Mouse (Mus musculus): ENCODE results near the gene Lyve1.
A peak's percentile ranks its signal among the peaks of the same experiment; 100 is the strongest.

Gene Lyve1

DNA sequence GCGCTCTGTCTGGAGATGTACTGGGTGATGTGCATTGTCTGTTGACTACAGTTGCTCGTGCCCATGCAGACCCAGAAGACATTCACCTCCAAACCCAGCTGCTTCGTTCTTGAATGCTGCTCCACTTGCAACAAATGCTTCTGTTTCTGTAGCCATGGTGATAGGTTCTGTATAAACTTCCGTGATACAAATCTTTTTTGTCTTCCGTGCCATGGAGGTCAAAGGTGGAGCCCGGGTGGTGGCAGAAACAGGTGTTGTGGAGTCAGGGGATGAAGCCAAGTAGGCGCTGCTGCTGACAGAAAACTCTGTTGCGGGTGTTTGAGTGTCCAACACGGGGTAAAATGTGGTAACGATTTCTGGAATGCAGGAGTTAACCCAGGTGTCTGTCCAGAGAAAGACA lies 9.4 kb downstream of the Lyve1 start:
- DNase-seq (ENCODE audit: low read depth, low spot score): no peak

DNA sequence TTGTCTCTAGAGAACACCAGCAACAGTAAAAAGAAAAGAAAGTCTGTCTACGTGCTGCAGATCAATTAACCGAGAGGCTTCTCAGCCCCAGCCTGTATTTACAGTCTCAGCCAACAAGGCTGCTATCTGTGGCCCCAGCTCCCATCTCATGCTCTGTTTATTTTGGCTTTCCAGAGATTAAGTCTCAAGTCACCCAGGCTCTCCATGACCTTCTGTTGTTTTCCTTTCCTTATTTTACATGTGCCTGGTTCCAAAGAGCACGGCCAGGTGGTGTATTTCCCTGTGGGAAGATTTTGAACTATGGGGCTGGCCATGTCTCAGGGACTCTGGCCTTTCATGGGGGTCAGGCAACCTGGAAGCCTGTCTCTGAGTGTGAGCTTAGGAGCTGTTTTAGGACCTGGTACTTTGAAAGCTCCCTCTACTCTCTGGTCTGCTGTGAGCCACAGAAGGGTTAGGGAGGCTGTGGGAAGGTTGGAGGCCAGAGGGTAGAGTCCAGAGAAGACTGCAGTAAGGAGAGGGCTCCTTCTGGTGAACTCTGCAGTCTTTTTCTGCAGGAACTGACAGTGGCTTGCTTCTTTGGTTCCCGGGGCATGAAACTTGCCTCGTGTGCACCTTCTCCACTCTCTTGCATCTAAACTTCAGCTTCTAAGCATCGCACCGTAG lies 11.4 kb downstream of the Lyve1 start:
- DNase-seq (ENCODE audit: low read depth, low spot score): no peak

DNA sequence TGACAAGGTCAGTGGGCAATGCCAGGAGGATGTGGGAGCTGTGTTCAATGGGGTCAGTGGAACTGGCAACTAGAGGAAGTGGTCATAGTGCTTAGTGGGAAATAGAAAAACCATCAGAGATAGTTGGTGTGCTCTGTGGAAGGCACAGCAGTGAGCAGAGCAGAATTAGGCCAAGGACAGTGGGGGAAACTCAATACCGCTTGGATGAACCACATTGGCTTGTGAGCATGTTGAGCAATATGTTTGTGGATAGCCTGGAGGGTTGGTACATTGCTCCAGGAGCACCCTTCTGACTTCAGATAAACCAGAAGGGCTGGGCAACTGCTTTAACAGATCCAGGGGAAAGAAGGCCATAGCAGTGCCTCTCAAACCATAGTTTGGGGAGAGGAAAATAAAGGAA lies 14.7 kb downstream of the Lyve1 start:
- DNase-seq (ENCODE audit: low read depth, low spot score): no peak

DNA sequence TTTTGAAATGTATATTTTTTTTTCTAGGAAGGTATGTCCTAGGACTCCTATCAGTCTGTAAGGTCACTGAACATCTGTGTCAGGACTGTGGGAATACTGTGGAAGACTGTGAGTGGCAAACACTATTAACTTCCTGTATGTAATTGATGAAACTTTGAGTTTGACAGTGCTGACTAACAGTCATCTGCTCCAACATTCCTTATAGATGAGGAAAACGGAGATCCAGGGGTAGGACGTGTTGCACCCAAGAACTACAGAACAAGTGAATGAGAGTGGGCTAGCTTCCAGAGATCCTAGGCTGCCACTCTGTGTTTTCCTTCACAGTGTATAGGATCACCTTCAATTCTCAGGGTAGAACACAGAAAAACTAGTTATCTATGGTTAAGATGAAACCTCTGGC lies 15.7 kb downstream of the Lyve1 start:
- no peak for DNase-seq (ENCODE audit: low read depth, low spot score)

DNA sequence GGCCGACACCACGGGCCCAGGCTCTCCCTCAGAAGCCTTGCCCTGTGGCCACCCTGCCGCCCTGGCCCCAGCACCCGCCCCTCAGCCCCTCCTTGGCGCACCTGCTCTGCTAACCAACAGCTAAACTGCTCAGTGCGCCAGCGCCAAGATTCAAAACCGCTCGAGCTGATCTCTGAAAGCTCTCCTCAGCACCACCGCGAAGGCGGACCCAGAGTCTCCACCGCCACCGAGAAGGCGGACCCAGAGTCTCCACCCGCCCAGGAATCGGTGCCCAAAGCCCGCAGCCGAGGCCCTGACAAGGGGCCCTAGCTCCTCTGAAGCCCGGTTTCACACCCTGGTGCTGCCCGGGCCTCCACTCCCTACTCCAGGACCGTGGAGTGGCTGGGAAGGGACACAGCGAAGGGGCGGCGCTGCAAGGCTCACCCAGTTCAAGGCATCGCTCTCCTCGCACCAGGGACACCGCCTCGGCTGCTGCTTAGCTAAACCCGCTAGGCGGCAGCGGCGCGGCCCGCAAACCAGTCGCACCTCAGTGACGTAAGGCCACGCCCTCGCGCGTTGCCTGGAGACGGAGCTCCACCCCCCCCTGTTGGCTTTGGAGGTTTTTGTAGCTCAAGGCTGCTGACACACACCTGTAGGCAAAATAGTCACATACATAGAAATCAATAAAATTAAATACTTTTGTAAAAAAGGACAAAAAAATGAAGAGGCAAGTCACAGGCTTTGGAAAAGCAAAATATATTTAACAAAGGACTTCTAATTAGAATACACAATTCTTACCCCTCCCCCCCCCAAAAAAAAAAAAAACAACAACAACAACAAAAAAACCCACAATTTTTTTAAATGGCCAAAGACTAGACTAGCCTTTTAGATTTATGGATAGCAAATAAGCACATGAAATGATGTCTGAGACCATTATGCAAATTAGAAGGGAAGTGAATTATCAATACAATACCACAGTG lies 18.8 kb downstream of the Lyve1 start, which contains the start of gene Rnf141:
Gene Rnf141, minus strand, starts transcription at position 542 of the 959 bp plus-strand sequence.
- peak; percentile 82 for DNase-seq (ENCODE audit: low read depth, low spot score)

DNA sequence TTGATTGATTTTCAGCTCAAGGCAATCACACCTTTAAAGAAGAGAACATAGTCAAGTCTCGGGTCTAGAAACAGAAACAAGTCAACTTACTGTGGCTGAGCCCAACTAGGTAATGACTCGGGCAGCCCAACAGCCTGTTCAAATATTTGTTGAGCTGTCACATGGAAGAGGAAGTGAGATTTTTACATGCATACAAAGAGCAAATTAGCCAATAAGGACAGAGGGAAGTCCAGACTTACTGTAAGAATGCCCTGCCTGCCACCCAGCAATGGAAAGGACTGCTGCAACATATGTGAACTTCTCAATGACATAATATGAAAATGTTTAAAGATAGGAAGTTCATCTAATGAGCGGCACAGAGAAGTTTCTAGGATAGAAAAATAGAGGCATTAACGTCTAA lies 22.7 kb downstream of the Lyve1 start:
- DNase-seq (ENCODE audit: low read depth, low spot score): no peak

DNA sequence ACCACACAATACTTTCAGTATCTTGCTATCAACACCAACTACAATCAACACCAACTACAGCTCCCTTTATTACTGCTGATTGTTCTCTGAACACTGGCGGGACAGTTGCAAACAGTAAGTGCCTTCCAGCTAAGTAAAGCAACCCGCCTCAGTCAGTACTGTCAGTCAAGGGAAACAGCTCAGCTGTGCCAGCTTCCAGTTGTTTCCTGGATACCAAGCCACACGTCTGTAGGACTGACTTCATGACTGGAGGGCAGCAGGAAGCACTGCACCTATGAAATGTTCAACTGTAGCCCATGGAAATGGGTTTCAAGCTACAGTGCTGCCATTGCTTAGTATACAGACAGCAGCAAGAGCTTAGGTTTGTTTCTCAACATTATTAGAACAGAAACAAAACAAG lies 28.5 kb downstream of the Lyve1 start:
- no peak for DNase-seq (ENCODE audit: low read depth, low spot score)

DNA sequence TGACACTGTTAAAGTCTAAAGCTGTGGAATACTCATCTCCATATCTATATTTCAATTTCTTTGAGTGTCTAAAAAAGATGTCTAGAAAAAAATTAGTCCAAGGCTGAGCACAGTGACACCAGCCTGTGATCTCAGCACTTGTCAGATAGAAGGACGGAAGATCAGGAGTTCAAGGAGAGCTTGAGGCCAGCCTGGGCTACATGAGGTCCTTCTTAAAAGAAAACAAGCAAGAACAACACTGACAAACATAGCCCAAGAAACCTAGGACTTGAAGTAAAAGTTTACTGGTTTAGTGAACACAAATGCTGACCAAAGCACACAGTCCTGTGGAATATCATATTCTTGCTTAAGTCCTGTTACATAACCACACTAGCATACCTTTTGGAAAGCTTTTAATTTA lies 29.0 kb downstream of the Lyve1 start:
- DNase-seq (ENCODE audit: low read depth, low spot score): no peak

DNA sequence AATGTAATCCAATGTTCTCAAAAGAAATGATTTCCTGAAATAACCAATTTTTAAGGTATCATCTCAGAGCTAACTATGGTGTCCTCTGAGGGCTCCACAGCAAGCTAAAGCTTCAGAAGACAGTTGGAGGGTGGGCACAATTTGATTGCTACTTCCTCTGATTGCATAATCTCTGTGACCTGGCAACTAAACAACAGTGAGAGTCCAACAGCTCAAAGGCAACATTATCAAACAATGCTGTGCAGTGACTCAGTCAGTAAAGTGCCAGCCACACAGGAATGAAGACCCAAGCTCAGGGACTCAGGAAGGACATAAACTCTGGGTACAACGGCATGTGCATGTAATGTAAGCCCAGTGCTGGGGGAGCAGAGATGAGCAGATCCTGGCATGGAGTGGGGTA lies 30.0 kb downstream of the Lyve1 start:
- no peak for DNase-seq (ENCODE audit: low read depth, low spot score)

DNA sequence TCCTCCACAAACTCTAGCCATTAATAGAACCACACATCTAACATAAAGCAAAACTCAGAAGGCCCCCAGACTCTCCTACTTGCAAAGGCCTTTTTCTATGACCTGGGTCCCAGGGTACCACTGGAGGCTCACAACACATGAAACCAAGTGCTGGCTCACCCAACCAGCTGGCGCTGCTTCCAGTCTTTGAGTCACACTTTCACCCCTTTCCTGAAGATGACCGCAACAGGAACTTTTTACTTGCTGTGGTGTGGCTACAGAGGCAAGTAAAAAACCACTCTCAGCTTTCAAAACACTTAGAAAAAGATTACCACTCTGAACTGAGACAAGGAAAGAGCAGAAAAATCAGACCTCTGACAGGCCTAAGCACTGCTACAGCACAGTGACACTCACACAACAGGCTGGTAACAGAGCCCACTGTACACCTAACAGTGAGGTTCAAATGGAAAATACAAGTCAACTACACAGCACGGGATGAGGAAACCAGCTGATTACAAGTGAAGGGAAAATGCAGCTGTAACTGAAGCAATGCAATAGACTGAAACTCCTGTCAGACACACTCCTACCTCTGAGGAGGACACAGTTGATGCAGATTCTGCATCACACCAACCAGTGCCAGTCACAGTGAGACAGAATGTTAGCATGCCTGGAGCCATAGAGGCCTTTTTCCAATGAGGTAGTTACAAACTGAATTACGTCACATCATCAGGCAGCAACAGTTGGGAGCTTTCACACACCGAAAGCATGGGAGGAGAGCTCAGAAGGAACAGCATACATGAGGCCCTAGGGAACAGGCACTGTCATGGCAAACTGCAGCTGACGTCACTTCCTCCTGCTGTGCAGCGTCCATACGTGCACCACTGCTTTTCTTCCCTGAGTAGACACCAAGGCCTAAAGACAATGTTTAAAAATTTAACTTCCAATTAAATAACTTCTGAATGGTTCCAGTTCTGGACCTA lies 38.8 kb downstream of the Lyve1 start:
- DNase-seq (ENCODE audit: low read depth, low spot score): no peak

DNA sequence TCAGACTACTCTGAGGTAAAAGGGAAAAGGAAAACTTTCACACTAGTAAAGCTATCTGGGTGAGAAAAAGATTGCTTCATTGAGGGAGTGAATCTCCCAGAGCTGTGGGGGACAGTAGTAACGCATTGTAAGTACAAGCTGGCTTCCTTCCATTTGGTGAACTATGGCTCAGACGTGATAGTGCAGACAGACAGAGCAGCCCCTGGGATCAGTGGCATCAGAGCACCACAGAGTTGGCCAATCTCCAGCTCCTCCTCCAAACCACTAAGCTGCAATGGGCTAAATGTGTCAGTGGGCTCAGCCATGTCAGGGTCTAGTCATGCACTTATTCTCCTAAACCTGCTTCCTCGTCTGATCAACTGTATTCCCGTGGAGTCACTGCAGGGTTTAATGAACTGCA lies 39.4 kb downstream of the Lyve1 start:
- DNase-seq (ENCODE audit: low read depth, low spot score): no peak

DNA sequence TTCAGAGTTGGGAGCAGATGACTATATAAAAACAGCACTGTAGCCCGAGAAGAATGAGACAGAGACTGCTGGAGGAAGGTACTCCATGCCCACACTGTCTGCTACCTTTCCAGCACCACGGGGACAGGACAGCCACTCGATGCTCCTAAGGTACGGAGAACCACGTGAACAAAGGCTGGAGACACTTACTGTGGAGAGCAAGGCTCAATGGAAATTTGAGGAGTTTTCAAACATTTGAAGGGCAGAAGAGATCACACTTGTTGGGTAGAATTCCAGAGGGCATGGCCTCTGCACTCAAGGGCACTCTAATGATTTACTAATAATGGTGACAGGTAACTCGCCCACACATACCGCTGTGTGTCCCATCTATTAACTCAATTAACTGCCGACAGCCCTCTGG lies 40.0 kb downstream of the Lyve1 start:
- DNase-seq (ENCODE audit: low read depth, low spot score): no peak

DNA sequence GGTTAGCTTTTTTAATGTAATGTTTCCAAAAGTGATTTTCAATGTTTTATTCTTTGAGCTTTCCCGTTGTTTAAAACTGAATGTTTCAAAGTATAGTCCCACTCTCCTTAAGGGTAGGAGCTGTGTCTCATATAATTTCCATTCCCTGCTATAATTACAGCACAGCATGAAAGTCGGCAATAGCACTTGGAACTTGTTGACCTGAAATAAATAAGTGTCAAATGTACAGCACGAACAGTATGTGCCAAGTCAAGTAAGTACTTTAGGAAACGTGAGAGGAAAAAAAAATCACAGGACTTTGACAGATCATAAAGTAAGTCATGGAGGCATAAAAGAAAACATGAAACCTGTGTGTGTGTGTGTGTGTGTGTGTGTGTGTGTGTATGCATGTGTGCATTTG lies 41.0 kb downstream of the Lyve1 start:
- DNase-seq (ENCODE audit: low read depth, low spot score): no peak

DNA sequence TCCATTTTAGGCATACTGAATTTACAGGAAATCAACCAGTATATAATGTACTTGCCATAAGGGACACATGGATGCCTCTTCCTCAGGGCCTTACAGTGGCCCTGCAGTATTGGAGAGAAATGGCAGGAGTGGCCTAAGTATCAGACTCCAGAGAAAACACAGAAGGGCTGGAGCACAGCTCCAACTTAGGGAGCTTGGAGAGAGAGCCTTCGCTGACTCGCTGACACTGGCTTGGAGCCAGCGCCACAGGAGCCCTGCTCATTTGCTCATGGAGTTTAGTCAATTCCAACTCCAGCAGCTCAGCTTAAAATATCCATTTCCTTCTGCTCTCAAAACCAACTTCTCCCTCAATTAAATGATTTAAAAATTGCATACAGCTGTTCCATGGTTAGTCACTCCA lies 41.4 kb downstream of the Lyve1 start:
- no peak for DNase-seq (ENCODE audit: low read depth, low spot score)

DNA sequence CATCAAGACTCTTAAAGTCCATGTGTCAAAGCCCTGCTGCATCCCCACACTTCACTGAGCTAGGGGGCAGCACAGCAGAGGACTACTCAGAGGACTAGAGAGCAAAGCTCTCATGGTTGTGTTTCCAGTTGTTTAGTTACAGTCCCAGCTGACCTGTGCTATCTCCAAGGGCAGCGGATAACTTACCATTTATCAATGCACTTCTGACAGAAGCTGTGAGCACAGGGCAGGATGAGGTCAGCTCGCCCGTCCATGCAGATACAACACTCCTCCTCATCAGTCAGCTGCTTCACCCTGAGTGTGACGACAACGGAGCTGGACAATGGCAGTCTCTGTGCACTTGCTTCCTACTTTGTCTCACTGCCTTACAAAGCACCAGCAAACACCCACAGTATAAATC lies 42.0 kb downstream of the Lyve1 start:
- DNase-seq (ENCODE audit: low read depth, low spot score): no peak

DNA sequence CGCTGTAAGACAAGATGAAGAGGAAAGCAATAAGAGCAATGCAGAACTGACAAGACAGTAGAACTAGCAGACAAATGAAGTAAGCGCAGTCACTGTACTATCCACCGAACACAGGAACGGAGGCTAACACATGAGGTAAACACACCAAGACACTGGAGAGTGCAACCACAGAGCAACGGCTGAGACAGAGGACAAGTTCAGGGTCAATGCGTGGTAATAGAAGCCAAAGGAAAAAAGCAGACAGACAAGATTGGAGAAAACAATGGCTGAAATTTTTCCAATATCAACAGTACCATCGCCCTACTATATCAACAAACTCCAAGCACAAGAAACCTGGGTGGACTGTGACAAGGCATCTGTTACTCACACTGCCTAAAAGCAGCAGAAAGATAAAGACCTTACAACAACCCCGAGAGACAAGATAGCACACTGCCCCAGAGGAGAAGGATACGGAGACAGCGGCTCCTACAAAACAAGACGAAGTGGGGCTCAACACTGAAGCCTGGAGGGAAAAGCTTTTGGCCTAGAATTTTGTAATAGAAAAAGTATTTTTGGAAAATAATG lies 44.2 kb downstream of the Lyve1 start:
- DNase-seq (ENCODE audit: low read depth, low spot score): no peak

DNA sequence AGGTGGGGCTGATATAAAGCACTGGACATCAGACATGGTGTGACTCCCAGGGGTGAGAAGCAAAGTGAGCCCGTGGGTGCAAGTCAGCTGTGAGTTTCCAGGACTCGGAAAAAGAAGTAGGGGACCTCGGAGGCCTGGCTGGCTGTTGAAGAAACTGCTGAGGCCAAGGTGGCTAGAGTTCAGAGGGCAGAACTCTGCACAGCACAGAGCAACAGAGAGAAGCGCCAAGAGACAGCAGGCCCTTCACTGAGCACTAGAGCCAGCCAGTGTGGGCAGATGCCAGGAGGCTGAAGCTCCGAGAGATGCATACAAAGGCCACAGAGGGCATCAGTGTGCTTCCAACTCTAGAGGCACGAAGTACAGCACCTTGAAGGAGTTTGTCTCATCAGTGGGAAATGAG lies 44.8 kb downstream of the Lyve1 start:
- no peak for DNase-seq (ENCODE audit: low read depth, low spot score)

DNA sequence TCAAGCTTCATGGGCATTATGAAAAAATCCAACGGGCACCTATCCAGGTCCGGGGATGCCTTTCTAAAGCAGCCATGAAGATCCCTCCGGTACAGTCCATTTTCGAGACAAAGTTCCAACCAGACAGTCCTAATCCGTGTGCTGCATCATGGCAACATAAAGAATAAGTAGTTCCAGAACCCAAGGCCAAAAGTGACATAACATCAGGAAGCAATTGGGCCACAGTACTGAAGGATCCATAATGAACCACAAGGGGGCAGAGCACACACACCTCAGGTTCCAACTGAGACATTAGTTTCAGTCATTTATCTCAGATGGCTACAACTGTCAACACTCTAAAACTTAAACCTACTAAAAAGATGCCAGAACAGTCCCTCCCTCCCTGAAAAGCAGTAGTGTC lies 47.0 kb downstream of the Lyve1 start:
- peak; percentile 44 for DNase-seq (ENCODE audit: low read depth, low spot score)

DNA sequence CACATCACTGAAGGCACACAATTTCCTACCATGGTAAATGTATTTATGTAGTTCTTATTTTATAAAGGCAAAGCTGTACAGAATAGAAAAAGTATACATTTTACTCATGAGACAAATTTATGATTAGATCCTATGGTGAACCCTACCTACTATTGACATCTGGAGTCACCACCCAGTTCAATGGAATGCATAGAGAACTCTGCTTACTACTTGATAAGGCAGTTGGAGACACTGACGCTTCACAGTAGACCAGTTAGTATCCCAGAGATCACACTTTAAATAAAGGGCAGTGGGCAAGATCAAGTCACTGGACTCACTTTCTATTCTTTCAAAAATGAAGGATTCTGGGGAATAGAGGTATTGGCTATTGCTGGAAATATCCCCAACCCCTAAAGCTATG lies 49.1 kb downstream of the Lyve1 start:
- DNase-seq (ENCODE audit: low read depth, low spot score): no peak

DNA sequence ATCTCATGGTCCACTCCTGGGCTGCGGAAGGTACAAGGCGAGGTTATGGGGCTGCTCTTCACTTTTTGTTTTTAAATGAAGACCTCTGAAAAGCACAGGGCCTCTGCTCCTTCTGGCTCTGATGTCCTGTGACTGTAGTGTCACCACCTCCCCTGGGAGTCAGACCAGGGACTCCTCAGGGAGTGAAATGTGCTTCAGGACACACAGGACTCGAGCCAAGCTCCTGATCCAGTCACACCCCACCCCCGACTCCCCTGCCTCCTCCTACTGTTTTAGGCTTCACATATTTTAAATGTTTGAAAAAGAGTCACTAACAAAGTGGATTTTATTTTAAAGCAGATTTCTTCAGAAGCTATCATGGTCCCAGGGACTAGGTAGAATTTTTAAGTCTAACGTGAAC lies 51.5 kb downstream of the Lyve1 start:
- no peak for DNase-seq (ENCODE audit: low read depth, low spot score)

DNA sequence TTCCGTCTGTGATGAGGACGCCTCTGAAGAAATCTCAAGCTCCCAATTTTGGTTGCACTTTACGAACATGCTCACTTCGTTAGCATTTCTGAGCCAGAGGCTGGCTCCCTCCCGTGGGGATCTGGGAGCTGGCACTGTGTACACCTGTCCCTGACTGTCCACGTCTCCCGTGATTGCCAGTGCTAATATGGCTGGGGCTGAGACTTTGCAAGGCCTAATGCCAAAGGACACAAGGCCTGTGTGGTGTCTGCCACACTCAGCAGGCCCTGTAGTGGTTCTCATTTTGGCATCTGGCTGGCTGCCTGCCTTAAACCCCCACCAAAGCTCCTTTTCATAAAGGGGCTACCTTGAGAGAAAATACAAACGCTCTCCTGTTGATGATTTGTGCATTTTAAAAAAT lies 52.0 kb downstream of the Lyve1 start:
- no peak for DNase-seq (ENCODE audit: low read depth, low spot score)
